Comparison of ENCODE assay signal across 8 mouse cellular contexts in genomic region chr13:116309584-116310462, GRCm38 (mm10). TPM values are rescaled to one million over a fixed set of nuclear protein-coding genes. Genes with fewer than 3 reads are reported as not detected.
DNase-seq lines count a peak whose midpoint lies in the region; ATAC-seq lines count a peak whose summit lies in the region.

Gene Isl1 (minus strand): TSS chr13:116309689.

- H3K27ac ChIP-seq in embryonic facial prominence, embryonic 14.5 days (replicated peaks; ENCODE audit: low read depth, low read length) = peak within 1 kb of the TSS; percentile 33; the same call in 1 of the 2 replicates
- peak within 1 kb of the TSS; percentile 71 for H3K27ac ChIP-seq in heart, embryonic 13.5 days (replicated peaks)
- peak within 1 kb of the TSS; percentile 88 for H3K27ac ChIP-seq in limb, embryonic 10.5 days
- peak within 1 kb of the TSS; percentile 85 for H3K27ac ChIP-seq in stomach, embryonic 15.5 days

- H3K9me3 ChIP-seq in embryonic facial prominence, embryonic 14.5 days (ENCODE audit: control insufficient read depth, low read length) = no peaks in the 10 kb centered on the region
- no peaks in the 10 kb centered on the region for H3K9me3 ChIP-seq in heart, embryonic 13.5 days
- H3K9me3 ChIP-seq in limb, embryonic 10.5 days (replicated peaks) = no peaks in the 10 kb centered on the region
- H3K9me3 ChIP-seq in stomach, embryonic 15.5 days = no peaks in the 10 kb centered on the region

- peak within 1 kb of the TSS; percentile 66 for H3K9ac ChIP-seq in embryonic facial prominence, embryonic 14.5 days (ENCODE audit: low read depth, low read length)
- H3K9ac ChIP-seq in heart, embryonic 13.5 days = peak within 1 kb of the TSS; percentile 80
- peak within 1 kb of the TSS; percentile 49; the same call in 1 of the 2 replicates for H3K9ac ChIP-seq in stomach, embryonic 15.5 days

- under 1% methylated on average over 43 of the region's 82 CpGs for WGBS in embryonic facial prominence, embryonic 14.5 days
- WGBS in heart, embryonic 13.5 days = under 1% methylated on average over 81 of the region's 82 CpGs
- under 1% methylated on average over 82 of the region's 82 CpGs for WGBS in limb, embryonic 10.5 days
- WGBS in stomach, embryonic 15.5 days = under 1% methylated on average over 78 of the region's 82 CpGs

- peak within 1 kb of the TSS; percentile 58 for H3K4me3 ChIP-seq in embryonic facial prominence, embryonic 14.5 days (ENCODE audit: low read depth, low read length)
- H3K4me3 ChIP-seq in heart, embryonic 13.5 days = peak within 1 kb of the TSS; percentile 69
- peak within 1 kb of the TSS; percentile 71 for H3K4me3 ChIP-seq in limb, embryonic 10.5 days
- H3K4me3 ChIP-seq in stomach, embryonic 15.5 days (replicated peaks) = peak within 1 kb of the TSS; percentile 60

- peak; percentile 25 for DNase-seq in thymus, postnatal 4 days
- no peak for DNase-seq in thymus, postnatal 36 days
- peak; percentile 95 for DNase-seq in embryonic facial prominence, embryonic 14.5 days (ENCODE audit: low spot score)
- peak; percentile 87 for DNase-seq in limb, embryonic 10.5 days (ENCODE audit: low spot score)
- peak; percentile 94 for DNase-seq in mesoderm, embryonic 11.5 days (ENCODE audit: low read depth, low spot score)
- DNase-seq in cerebellum, adult 8-10 months = no peak

- ATAC-seq in embryonic facial prominence, embryonic 14.5 days (ENCODE audit: low read depth) = peak; percentile 96
- ATAC-seq in heart, embryonic 13.5 days (ENCODE audit: extremely low read depth, insufficient number of reproducible peaks, low FRiP score, low TSS enrichment) = peak; percentile 84; the same call in 1 of the 2 replicates
- peak; percentile 94 for ATAC-seq in stomach, embryonic 15.5 days (ENCODE audit: insufficient read depth, low FRiP score, low read depth)

- no peaks in the 10 kb centered on the region for H3K36me3 ChIP-seq in embryonic facial prominence, embryonic 14.5 days (ENCODE audit: control insufficient read depth, insufficient read depth, low read length)
- no peaks in the 10 kb centered on the region for H3K36me3 ChIP-seq in heart, embryonic 13.5 days
- H3K36me3 ChIP-seq in limb, embryonic 10.5 days = no peaks in the 10 kb centered on the region
- no peaks in the 10 kb centered on the region for H3K36me3 ChIP-seq in stomach, embryonic 15.5 days

- no peaks in the 10 kb centered on the region for H3K4me1 ChIP-seq in embryonic facial prominence, embryonic 14.5 days (ENCODE audit: control insufficient read depth, insufficient read depth, low read length)
- H3K4me1 ChIP-seq in heart, embryonic 13.5 days = peaks cover 8% of the 10 kb centered on the region; the same call in 1 of the 2 replicates
- H3K4me1 ChIP-seq in limb, embryonic 10.5 days = peaks cover 34% of the 10 kb centered on the region
- H3K4me1 ChIP-seq in stomach, embryonic 15.5 days = no peaks in the 10 kb centered on the region; the same call in 1 of the 2 replicates

- H3K27me3 ChIP-seq in embryonic facial prominence, embryonic 14.5 days (replicated peaks; ENCODE audit: control insufficient read depth, insufficient read depth, low read length) = peaks cover 92% of the 10 kb centered on the region
- H3K27me3 ChIP-seq in heart, embryonic 13.5 days (replicated peaks) = peaks cover 93% of the 10 kb centered on the region
- H3K27me3 ChIP-seq in limb, embryonic 10.5 days (ENCODE audit: low read depth, poor library complexity, severe bottlenecking) = peaks cover 93% of the 10 kb centered on the region
- peaks cover 29% of the 10 kb centered on the region for H3K27me3 ChIP-seq in stomach, embryonic 15.5 days (replicated peaks)

- H3K4me2 ChIP-seq in embryonic facial prominence, embryonic 14.5 days (ENCODE audit: low read depth, low read length) = peak within 1 kb of the TSS; percentile 99
- H3K4me2 ChIP-seq in heart, embryonic 13.5 days = peak within 1 kb of the TSS; percentile 98
- peak within 1 kb of the TSS; percentile 86 for H3K4me2 ChIP-seq in stomach, embryonic 15.5 days

RNA-seq across cellular contexts. Expression of gene Isl1, which starts in this region (rescaled TPM):
- 24.0 and 25.9 TPM in 2 replicates for polyA plus RNA-seq in embryonic facial prominence, embryonic 14.5 days (2014; fragmentation: Nextera tagmentation; extraction: Ambion mirVana)
- polyA plus RNA-seq in heart, embryonic 13.5 days (2015; fragmentation: Nextera tagmentation; extraction: Ambion mirVana) = 3.0 and 4.7 TPM in 2 replicates
- polyA plus RNA-seq in limb, embryonic 10.5 days (2016; fragmentation: Nextera tagmentation; extraction: Ambion mirVana) = 11.4 and 13.3 TPM in 2 replicates
- 29.7 and 42.1 TPM in 2 replicates for polyA plus RNA-seq in stomach, embryonic 15.5 days (2015; fragmentation: Nextera tagmentation; extraction: Ambion mirVana)

Comparison
In these comparisons a context has a peak if more than half of its experiments do, and no peak if none do; other contexts are left out.
1. DNase-seq: peak in thymus, postnatal 4 days (single experiment), embryonic facial prominence, embryonic 14.5 days (single experiment), limb, embryonic 10.5 days (single experiment) and mesoderm, embryonic 11.5 days (single experiment); none in thymus, postnatal 36 days (0 of 2) and cerebellum, adult 8-10 months (single experiment).
2. H3K27ac ChIP-seq: peak in every context shown above with its lines; median percentile 88 in limb, embryonic 10.5 days; 85 in stomach, embryonic 15.5 days; 71 in heart, embryonic 13.5 days; 33 in embryonic facial prominence, embryonic 14.5 days.
3. Peak in every context shown above with its lines, with median percentiles within 50 percentile points of each other: ATAC-seq, H3K4me2 ChIP-seq, H3K4me3 ChIP-seq and H3K9ac ChIP-seq.